Mouse (Mus musculus) CH12.LX (cell line): ENCODE data around the gene Them7. TPM values are rescaled to one million over a fixed set of nuclear protein-coding genes. Genes with fewer than 3 reads are reported as not detected.

Experiments
- DNase-seq: peaks from one replicate; pipeline ENCODE4 v3.0.0-alpha.2; 2013; ENCODE audit errors: extremely low read depth
- H3K27ac ChIP-seq: 2 replicates; pipeline ENCODE4 v1.5.1; 2012; ENCODE audit warnings: low read depth, mild to moderate bottlenecking, control low read depth, moderate library complexity; ENCODE audit not compliant: insufficient read depth
- H3K27me3 ChIP-seq: replicated peaks from 2 replicates; pipeline ENCODE3; 2012; ENCODE audit warnings: inconsistent platforms
- H3K36me3 ChIP-seq, 2 experiments: replicated peaks in 1 of 2; 2 replicates each; pipeline versions ENCODE3 to v1.6.1; 2012; ENCODE audit warnings: inconsistent platforms in 1 of 2, low read length in 1 of 2, mild to moderate bottlenecking in 1 of 2, mixed read lengths in 1 of 2, moderate library complexity in 1 of 2; ENCODE audit not compliant: control insufficient read depth in 1 of 2, insufficient read depth in 1 of 2
- H3K4me1 ChIP-seq, 2 experiments: 2 replicates each; pipeline ENCODE4 v1.6.1; 2012; ENCODE audit warnings: inconsistent platforms in 1 of 2, moderate library complexity in 1 of 2; ENCODE audit not compliant: insufficient read depth in 2 of 2, control insufficient read depth in 1 of 2
- H3K4me2 ChIP-seq: 2 replicates; pipeline ENCODE4 v1.6.1; 2012; ENCODE audit warnings: low read depth, mild to moderate bottlenecking, control low read depth; ENCODE audit not compliant: poor library complexity, insufficient read depth, severe bottlenecking
- H3K4me3 ChIP-seq, 3 experiments: fragments of 150-350 bp in 1 of 3; sonication (generic) in 1 of 3; replicated peaks in 1 of 3; 2 replicates each; pipeline versions ENCODE3 to v1.5.1; 2011 to 2012; ENCODE audit warnings: low read depth in 2 of 3, low read length in 2 of 3, mild to moderate bottlenecking in 2 of 3, moderate library complexity in 2 of 3, control low read depth in 1 of 3, improper control_type of control experiment in 1 of 3, inconsistent platforms in 1 of 3, mixed read lengths in 1 of 3; ENCODE audit not compliant: poor library complexity in 1 of 3
- H3K79me2 ChIP-seq: replicated peaks from 2 replicates; pipeline ENCODE4 v1.6.1; 2012; ENCODE audit warnings: mild to moderate bottlenecking, moderate library complexity; ENCODE audit not compliant: control insufficient read depth, poor library complexity, insufficient read depth, severe bottlenecking; ENCODE audit errors: extremely low read depth
- H3K9ac ChIP-seq: 2 replicates; pipeline ENCODE4 v1.6.1; 2012; ENCODE audit warnings: low read depth, mild to moderate bottlenecking, control low read depth, moderate library complexity; ENCODE audit not compliant: insufficient read depth
- H3K9me3 ChIP-seq: replicated peaks from 2 replicates; pipeline ENCODE3; 2012; ENCODE audit warnings: low read length, inconsistent platforms, mixed read lengths
- BHLHE40 ChIP-seq: IDR thresholded peaks from 2 replicates; pipeline ENCODE4 v1.6.1; 2011; ENCODE audit warnings: mild to moderate bottlenecking, low read depth, low read length, improper control_type of control experiment
- EP300 ChIP-seq: IDR thresholded peaks from 2 replicates; pipeline ENCODE4 v1.6.1; 2011; ENCODE audit warnings: low read length, improper control_type of control experiment
- ETS1 ChIP-seq: conservative IDR thresholded peaks from 2 replicates; pipeline ENCODE4 v1.6.1; 2012; ENCODE audit warnings: low read depth, mild to moderate bottlenecking, inconsistent platforms, low read length, improper control_type of control experiment, moderate library complexity
- IRF4 ChIP-seq: IDR thresholded peaks from 2 replicates; pipeline ENCODE4 v1.6.1; 2014; ENCODE audit warnings: low read depth, mild to moderate bottlenecking, inconsistent platforms, low read length, improper control_type of control experiment
- MAX ChIP-seq: IDR thresholded peaks from 2 replicates; pipeline ENCODE4 v1.6.1; 2011; ENCODE audit warnings: low read length, improper control_type of control experiment
- MAZ ChIP-seq: IDR thresholded peaks from 2 replicates; pipeline ENCODE4 v1.6.1; 2012; ENCODE audit warnings: low read depth, mild to moderate bottlenecking, inconsistent platforms, low read length, improper control_type of control experiment, moderate library complexity
- MXI1 ChIP-seq: IDR thresholded peaks from 2 replicates; pipeline ENCODE4 v1.6.1; 2011; ENCODE audit warnings: mild to moderate bottlenecking, low read depth, low read length, improper control_type of control experiment
- MYC ChIP-seq: IDR thresholded peaks from 2 replicates; pipeline ENCODE4 v1.6.1; 2011; ENCODE audit warnings: low read depth, mild to moderate bottlenecking, improper control_type of control experiment, low read length
- NELFE ChIP-seq: IDR thresholded peaks from 2 replicates; pipeline ENCODE4 v1.6.1; 2011; ENCODE audit warnings: low read depth, low read length, improper control_type of control experiment
- RAD21 ChIP-seq: IDR thresholded peaks from 2 replicates; pipeline ENCODE4 v1.6.1; 2011; ENCODE audit warnings: low read depth, mild to moderate bottlenecking, low read length, improper control_type of control experiment, moderate library complexity
- RCOR1 ChIP-seq: conservative IDR thresholded peaks from 2 replicates; pipeline ENCODE4 v1.6.1; 2012; ENCODE audit warnings: low read depth, mild to moderate bottlenecking, inconsistent platforms, low read length, improper control_type of control experiment
- SIN3A ChIP-seq: IDR thresholded peaks from 2 replicates; pipeline ENCODE4 v1.6.1; 2012; ENCODE audit warnings: low read length, improper control_type of control experiment, inconsistent platforms
- TBP ChIP-seq: conservative IDR thresholded peaks from 2 replicates; pipeline ENCODE4 v1.6.1; 2011; ENCODE audit warnings: low read depth, low read length, improper control_type of control experiment
- UBTF ChIP-seq: IDR thresholded peaks from 2 replicates; pipeline ENCODE4 v1.6.1; 2012; ENCODE audit warnings: low read depth, mild to moderate bottlenecking, inconsistent platforms, low read length, improper control_type of control experiment, moderate library complexity
- USF1 ChIP-seq: IDR thresholded peaks from 2 replicates; pipeline ENCODE4 v1.6.1; 2014; ENCODE audit warnings: low read depth, mild to moderate bottlenecking, inconsistent platforms, low read length, improper control_type of control experiment
- USF2 ChIP-seq: conservative IDR thresholded peaks from 2 replicates; pipeline ENCODE4 v1.6.1; 2011; ENCODE audit warnings: low read depth, low read length, improper control_type of control experiment
- ZNF384 ChIP-seq: IDR thresholded peaks from 2 replicates; pipeline ENCODE4 v1.6.1; 2012; ENCODE audit warnings: low read depth, low read length, improper control_type of control experiment, inconsistent platforms
- dilution Hi-C: fragments of 300-500 bp; cut with MboI; formaldehyde crosslinking; loops from 2 replicates; pipeline ENCODE4 v1.14.3; 2020; ENCODE audit warnings: low sequenced_read_pairs; ENCODE audit not compliant: extremely low pct_unique_long_range_greater_than_20kb, extremely low pct_ligation_motif_present
- in situ Hi-C: fragments of 300-500 bp; cut with MboI; formaldehyde crosslinking; loops from 3 replicates; pipeline ENCODE4 v1.14.3; 2019; ENCODE audit warnings: low sequenced_read_pairs, low pct_ligation_motif_present, low pct_unique_long_range_greater_than_20kb, mixed read lengths
- polyA plus RNA-seq: library from polyadenylated mRNA; unstranded; fragments of >175 nt; gene quantifications from 2 replicates; pipeline ENCODE4 v1.2.1, GENCODE M21; 2012; ENCODE audit warnings: low read depth; ENCODE audit not compliant: insufficient read length
- total RNA-seq, 2 experiments: library from RNA; depleted of rRNA; stranded (reverse); fragments of 300-350 nt in 1 of 2; fragments of >200 nt in 1 of 2; gene quantifications; 2 replicates each; pipeline ENCODE4 v1.2.3; 2012 to 2014

Gene Them7
- total and polyA plus RNA-seq, 3 experiments: not detected

- Histone ChIP-seq H3K4me2 (no peak overlapping the region), H3K4me3 (no peak overlapping the region), H3K9ac (no peak overlapping the region), H3K27me3 (no peaks in the 10 kb centered on the region), H3K4me1 (peaks cover 4 to 28% of the 10 kb centered on the region in 2 experiments), H3K9me3 (peaks cover 6% of the 10 kb centered on the region), H3K36me3 (no peaks in the 10 kb centered on the region), H3K79me2 (no peaks in the 10 kb centered on the region), H3K27ac (no peak overlapping the region)
- TF ChIP-seq MYC (0 out of 2 replicates have a peak, but pooled peaks have one; percentile 23), MAX (no peak)
- in situ Hi-C loops (no loop called here), dilution Hi-C loops (no loop called here)
- DNase-seq: no peak
Observed at GRCm38 (mm10) chr2:105416660-105417348, 192.7 kb downstream of the Them7 start.

- peak; percentile 48 for DNase-seq
- dilution Hi-C loops (no loop called here), in situ Hi-C loops (no loop called here)
- Histone ChIP-seq H3K4me3 (no peak overlapping the region), H3K79me2 (no peaks in the 10 kb centered on the region), H3K9ac (no peak overlapping the region), H3K27me3 (no peaks in the 10 kb centered on the region), H3K4me1 (peaks cover 4 to 28% of the 10 kb centered on the region in 2 experiments), H3K4me2 (no peak overlapping the region), H3K27ac (no peak overlapping the region), H3K9me3 (peaks cover 6% of the 10 kb centered on the region), H3K36me3 (no peaks in the 10 kb centered on the region)
- TF ChIP-seq RCOR1 (no peak), SIN3A (no peak), USF2 (no peak), ETS1 (peak; percentile 25; the same call in 1 of the 2 replicates), RAD21 (no peak), MAZ (no peak), EP300 (peak; percentile 43), TBP (no peak), IRF4 (peak; percentile 51), ZNF384 (no peak), NELFE (no peak), UBTF (no peak), MXI1 (no peak), BHLHE40 (peak; percentile 60), MAX (no peak), USF1 (no peak)
Observed at GRCm38 (mm10) chr2:105417663-105418062, 193.5 kb downstream of the Them7 start.
